Mouse (Mus musculus) heart, postnatal 10 days (tissue): Measurements from ENCODE around the gene Pirb. TPM values are rescaled to one million over a fixed set of nuclear protein-coding genes. Genes with fewer than 3 reads are reported as not detected.

ENCODE experiments used
- DNase-seq, 2 experiments: peaks; one replicate each; pipeline ENCODE4 v3.0.0; 2021
- intact Hi-C: fragments of 180-260 bp; cut with DNase I; formaldehyde crosslinking; loops from one replicate; pipeline ENCODE4 v1.15.1; 2025
- total RNA-seq, 2 experiments: library from RNA; stranded (reverse); gene quantifications; 2 replicates each; pipeline ENCODE4 v1.2.3; 2021

The Pirb gene
- total RNA-seq, 2 experiments from 2014 or later = 0.67 to 1.4 TPM

DNA sequence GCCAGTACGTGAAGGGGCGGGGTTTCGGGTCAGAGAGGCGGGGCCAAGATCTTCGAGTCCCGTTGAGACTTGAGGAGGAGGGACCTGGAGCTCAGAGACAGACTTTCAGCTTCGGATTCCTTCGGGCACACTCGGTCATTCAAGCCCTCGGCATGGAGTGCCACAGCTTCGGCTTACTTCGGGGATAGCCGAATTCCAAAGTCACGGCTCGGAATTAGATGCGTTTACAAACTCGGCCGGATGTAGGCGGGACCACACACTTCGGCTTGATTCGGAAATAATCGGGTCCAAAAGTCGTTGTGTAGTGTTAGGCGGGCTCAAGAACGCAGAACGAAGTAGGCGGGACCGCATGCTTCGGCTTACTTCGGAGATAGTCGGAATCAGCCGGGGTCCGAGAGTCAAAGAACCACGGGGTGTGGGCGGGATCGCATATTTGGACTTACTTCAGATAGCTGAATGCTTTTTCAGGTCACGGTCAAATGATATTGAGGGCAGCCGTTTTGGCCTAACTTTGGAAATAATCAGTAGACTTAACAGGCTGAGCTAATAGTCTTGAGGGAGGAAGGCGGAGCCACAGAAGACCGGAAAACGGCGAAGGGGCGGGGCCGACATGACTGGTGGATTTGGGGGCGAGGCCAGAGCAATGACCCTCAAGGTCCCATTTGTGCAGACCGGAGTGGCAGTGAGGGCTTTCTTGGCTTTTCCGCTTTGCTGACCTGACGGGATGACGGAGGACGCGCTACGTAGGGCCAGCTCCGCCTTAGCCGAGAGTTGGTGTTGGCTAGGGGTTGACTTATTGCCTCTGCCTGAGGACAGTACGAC lies 27.0 kb downstream of the Pirb start, which contains the start of gene Mboat7:
TSS of gene Mboat7 (minus strand) at position 537 of the 822 bp plus-strand sequence.
- intact Hi-C loops = loop anchor here (2.0 to 10.0 kb wide), 4 partner anchors 18 to 444 kb away; partner anchors contain the start of genes Cnot3 and Leng8
- DNase-seq = peak; percentile 98

DNA sequence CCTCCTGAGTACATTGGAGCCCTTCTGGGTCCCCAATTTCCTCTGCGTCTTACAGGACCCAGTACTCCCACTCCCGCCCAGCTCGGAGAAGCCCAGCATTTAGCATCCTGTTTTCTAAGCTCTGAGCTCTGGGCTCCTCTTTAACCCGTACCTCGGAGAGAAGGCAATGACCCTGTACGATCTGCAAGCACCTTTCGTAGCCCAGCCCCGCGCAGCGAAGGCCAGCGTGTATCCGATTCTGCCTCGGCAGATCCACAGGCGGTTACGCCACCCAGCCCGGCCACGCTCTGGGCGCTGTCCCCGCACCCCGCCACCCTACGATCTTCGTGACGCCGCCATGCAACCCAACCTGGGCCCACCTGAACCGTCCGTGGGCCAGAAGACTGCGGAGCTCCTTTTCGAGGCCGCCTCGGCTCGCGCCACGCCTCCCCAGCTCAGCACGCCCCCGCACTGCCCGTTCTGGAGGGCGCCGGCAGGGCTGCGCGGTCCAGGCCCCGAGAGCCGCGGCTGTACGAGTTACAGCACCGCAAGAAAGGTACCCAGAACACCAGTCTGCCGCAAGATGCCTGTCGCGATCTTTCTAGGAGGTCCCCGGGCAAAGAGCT lies 27.7 kb downstream of the Pirb start, which contains the start of gene Tsen34:
TSS of gene Tsen34 (plus strand) at position 482 of the 605 bp plus-strand sequence.
- intact Hi-C loops = loop anchor here (2.0 to 10.0 kb wide), 4 partner anchors 18 to 445 kb away; partner anchors contain the start of genes Cnot3 and Leng8
- DNase-seq = no peak

DNA sequence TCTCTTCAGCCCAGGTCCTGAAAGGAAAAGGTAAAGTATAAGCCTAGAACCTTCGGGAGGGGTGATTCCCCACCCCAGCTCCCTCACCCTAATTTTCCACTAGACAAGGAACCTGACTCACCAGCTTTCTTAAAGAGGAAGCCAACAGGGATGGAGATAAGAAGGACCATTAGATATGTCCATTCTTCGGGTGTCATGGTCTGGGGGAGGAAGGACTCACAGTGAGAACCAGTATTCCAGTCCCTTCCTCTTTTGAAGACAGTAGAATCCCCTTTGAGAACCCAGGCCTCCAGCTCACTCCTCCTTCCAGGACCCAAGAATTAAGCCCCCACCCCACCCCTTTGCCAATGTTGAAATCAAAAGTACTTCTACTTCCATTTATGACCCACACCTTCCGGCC lies 28.3 kb downstream of the Pirb start:
- intact Hi-C loops = loop anchor here (2.0 to 10.0 kb wide), 4 partner anchors 17 to 445 kb away; partner anchors contain the start of genes Cnot3 and Leng8
- DNase-seq = no peak

DNA sequence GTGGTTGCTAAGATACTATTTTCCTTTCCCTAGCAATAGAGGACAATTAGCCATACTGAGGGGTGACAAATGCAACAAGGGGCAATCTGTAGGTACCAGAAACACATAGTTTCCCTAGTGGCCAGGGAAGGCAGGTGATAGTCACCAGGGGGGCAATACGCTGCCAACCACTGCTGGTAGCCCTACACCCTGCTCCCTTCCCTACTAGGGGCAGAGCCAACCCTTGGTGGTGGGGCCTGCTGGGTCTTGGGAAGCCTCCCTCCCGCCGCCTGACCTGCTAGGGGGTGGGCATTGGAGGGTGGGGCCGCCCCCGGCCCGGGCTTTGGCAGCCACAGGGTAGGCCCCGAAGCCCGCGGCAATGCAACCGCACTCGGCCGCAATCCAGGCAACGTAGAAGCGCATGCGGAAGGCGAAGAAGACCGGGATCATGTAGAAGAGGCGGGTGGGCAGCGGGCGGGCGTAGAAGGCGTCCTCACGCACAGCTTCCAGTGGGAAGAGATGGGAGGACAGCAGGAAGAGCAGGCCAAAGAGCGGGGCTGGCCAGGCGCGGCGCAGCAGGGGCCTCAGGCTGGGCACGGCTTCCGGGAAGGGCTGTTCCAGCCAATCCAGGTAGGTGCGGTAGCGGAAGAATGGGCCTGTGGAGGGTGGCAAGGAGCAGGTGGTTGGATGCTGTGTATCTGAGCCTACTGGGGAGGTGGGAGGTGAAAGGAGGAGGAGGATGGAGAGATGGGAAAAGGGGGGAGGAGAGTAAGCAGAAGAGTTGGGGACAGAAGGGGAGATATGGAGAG lies 34.6 kb downstream of the Pirb start:
- no peak for DNase-seq
- intact Hi-C loops = no loop called here

DNA sequence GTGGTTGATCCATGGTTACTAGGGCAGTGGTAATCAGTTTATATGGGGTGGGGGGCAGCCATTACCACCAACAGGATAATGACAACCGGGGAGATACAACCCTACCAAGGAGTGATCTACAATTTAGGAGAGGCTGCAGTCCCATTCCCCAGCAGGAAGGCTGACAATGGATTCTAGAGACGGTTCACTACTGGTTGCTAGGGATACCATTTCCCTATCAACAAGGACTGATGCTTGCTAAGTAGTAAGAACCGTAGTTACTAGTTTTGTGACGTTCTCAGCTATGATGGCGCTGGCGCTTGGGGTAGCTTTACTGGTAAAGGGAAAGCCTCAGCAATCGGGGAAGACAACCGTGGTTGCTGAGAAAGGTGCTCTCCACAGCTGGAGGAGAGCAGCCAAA lies 35.5 kb downstream of the Pirb start:
- DNase-seq = no peak
- intact Hi-C loops = no loop called here

DNA sequence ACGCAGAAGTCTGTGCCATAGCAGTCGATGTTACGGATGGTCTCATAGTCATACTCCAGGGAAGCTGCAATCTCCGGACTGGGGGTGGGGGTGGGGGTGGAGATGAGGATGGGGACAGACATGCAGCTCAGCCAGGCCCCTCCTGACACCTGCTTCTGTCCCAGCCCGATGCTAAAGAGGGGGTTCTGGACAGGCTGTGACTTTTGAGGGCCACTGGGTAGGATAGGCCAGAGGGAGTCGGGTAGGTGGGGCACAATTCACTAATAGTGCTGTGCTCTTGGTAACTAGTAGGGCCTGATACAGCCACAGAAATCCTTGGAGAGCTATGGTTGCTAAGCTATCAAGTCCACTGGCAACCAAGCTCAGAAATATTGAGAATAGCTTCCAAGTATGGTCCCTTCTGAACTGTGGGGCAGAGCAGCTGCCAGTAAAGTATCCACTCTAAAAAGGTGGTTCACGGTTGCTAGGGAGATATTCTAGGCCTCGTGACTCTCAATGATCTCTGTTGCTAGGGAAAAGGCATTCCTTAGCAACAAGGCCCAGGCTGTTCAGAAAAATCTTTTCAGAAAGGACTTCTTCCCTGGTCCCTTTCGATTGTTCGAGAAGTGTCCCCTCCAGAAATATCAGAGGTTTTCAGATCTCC lies 36.2 kb downstream of the Pirb start:
- intact Hi-C loops = no loop called here
- DNase-seq = no peak

DNA sequence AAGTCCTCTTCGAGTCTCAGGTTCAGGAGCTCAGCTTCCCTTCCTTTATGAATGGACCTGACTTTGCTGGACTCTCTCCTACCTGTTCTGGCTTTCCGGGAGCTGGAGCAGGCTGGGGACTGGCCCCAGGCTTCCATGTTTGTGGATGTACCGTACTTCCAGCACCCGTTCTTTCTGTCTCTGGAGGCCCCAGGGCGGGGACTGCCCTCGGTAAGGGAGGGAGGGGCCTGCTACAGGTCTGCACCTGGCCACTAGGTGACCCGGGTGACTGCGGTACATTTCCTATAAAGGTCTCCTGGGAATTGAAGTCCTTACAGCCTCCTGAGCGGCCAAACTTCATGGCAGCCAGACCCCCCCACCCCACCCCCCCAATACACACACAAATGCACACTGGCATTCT lies 42.8 kb downstream of the Pirb start, which contains the start of gene Tmc4:
TSS of gene Tmc4 (minus strand) at position 212 of the 400 bp plus-strand sequence.
- no peak for DNase-seq
- intact Hi-C loops = loop anchor here (10.0 kb wide), 1 partner anchor 227 kb away; no protein-coding TSS in a partner anchor

DNA sequence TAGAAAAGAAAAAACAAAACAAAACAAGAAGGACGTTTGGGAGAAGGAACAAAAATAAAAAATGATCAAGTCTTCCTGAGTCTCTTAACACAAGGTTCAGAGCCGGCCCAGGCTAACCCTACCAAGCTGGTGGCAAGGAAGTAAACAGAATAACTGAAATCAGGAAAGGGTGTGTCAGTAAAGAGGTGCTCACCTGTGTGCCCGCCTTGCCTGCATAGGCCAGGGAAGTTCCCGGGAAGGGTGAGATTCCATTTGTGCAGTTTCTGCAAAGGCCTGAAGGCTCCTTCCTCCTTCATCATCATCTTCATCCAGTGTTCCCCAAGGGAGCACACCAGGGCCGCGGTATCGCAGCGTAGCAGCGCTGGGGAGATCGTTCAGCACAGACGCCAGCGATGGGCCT lies 43.8 kb downstream of the Pirb start:
- intact Hi-C loops = loop anchor here (10.0 kb wide), 1 partner anchor 228 kb away; no protein-coding TSS in a partner anchor
- no peak for DNase-seq

DNA sequence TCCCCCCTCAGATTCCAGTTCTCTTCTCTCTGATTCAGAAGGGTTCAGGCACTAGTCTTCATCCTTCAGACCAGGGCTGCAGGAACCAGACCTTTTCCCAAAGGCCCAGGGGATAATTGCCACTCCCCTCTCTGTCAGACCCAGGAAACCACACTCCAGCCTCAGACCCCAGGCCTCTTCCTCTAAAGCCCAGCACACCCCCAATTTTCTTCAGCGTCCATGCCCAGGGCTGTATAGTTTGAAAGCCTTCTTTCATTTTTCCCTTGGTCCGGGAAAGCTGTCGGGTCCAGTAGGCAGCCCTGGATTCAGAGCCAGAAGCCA lies 45.0 kb downstream of the Pirb start:
- DNase-seq = no peak
- intact Hi-C loops = loop anchor here (2.0 to 10.0 kb wide), 2 partner anchors 18 to 230 kb away; partner anchors contain the start of genes Mboat7 and Tsen34

DNA sequence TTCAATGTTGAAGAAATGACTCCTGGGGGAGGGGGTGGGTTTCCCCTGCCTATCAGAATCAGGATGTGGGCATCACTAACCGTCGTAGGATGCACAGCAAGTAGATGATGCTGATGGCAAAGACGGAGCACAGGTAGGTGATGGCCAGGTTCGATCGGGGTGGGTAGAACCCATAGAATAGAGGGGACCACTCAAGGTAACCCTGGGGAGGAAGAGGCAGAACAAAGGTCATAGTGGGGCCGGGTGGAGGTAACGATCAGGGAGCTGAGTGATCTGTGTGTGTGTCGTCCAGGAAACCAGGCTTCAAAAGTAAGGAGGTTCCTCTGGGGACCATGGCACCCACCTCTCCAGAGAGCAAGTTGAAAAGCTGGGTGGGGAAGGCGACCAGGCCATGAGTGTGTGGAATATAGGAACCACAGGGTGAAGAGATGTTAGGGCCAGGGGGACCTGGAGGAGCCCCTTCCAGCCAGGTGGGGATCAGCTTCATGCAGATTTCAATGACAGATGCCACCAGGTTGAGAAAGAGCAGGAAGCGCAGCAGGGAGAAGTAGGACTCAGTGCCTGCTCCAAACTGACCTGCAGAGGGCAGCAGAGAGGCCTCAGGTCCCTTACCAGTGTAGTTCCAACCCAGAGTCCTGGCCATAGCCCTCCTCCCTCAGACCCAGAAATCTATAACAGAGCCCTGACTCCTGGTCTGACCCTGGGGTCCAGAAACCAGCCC lies 45.5 kb downstream of the Pirb start:
- DNase-seq = peak; percentile 84 to 93
- intact Hi-C loops = loop anchor here (2.0 to 10.0 kb wide), 2 partner anchors 18 to 230 kb away; partner anchors contain the start of genes Mboat7 and Tsen34

DNA sequence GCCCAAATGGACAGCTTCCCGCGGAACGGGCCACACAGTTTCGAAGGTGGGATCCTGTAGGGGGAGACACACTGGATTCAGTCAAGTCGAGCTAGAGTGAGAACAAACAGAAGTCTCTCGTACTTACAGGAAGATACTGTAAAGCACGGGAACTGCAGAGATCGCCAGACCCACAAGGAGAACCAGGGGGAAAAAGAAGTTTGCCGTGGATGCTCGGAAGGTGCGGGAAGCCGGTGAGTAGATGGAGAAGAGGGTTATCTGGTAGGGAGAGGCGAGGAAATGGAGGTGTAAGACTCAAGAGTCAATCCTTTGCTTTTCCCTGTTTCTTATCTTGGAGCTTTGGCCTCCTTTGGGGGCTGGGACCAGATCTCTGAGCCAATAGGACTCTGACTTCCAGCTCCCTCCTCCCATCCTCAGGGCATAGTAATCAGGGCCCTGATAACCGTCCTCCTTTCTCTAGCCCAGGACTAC lies 53.2 kb downstream of the Pirb start:
- peak in 1 of 2 experiments; percentile 32 for DNase-seq
- intact Hi-C loops = loop anchor here (5.0 to 10.0 kb wide), 2 partner anchors 35 to 808 kb away; partner anchors contain the start of gene Rps9

DNA sequence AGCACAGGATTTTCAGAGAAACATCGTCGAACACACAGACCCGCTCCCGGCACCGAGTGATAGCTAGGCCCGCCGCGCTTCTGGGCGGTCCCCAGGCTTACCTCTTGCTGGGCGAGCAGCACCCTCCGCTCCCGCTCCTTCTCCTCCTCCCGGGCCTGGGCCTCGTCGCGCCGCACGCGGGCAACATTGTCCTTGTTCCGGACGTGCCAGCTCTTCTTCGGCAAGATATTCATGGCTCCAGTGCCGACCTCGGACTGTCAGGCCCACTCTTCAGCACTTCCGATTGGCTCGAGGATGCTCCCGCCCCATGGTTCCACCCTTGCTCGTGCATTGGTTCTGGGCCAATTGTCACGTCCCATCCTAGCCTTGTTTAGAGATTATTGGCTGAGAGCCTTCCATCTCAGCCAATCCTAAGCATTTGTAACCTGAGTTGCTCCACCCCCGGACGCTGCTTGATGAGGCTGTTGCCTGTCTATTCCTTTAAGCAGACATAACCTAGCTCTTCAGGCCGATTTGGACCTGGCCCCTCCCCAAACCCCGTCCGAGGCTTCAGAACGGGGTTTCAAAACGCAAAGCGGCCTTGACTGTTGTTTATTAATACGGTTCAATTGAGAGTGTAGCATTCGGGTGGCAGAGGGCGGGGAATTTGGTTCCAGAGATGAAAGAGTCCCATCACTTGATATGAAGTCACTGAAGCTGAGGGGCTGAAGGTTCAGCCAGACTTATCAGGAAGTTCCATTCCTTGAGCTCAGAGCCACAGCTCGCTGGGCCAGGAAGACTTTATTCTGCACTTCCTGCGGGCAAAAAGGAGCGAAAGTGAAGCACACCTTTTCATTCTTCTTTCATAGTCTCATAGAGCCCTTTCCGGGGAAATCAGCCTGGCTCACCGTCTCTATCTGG lies 54.7 kb downstream of the Pirb start, which contains the start of gene Leng1:
TSS of gene Leng1 (minus strand) at position 626 of the 900 bp plus-strand sequence.
- intact Hi-C loops = loop anchor here (5.0 to 10.0 kb wide), 2 partner anchors 37 to 809 kb away; partner anchors contain the start of gene Rps9
- peak; percentile 98 to 99 for DNase-seq

DNA sequence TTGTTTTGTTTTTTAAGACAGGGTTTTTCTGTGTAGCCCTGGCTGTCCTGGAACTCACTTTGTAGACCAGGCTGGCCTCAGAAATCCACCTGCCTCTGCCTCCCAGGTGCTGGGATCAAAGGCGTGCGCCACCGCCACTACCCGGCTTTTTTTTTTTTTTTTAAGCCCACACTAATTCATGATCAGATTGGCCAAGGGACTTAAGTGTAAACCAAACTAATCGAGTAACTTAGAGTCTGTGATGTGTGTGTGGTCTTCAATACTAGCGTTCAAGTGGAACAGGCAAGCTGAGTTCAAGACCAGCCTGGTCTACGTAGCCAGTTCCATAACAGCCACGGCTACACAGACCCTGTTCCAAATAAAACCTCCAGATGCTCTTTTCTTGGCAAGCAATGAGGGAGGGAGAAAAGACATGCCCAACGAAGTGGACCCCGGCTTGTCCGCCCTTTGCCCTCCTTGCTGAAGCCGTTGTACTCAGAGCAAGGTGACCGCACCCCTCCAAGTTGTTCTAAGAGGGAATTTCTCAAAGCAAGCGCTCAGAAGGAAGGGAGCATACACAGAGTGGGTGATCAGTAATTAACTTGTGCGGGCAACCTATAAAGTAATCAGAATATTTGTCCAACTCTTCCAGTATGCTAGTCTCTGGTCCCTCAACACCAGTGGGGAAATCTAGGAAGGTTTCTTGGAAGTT lies 55.5 kb downstream of the Pirb start:
- intact Hi-C loops = loop anchor here (5.0 to 10.0 kb wide), 2 partner anchors 38 to 810 kb away; partner anchors contain the start of gene Rps9
- no peak for DNase-seq
